Mouse (Mus musculus) left cerebral cortex, postnatal 25 days (tissue): Measurements from ENCODE around the gene Arl4d. TPM values are rescaled to one million over a fixed set of nuclear protein-coding genes. Genes with fewer than 3 reads are reported as not detected.
A peak's percentile ranks its signal among the peaks of the same experiment; 100 is the strongest.

Source experiments
- DNase-seq, 2 experiments: peaks; one replicate each; pipeline ENCODE4 v3.0.0; 2022; ENCODE audit warnings: low spot score in 2 of 2, mixed read lengths in 1 of 2
- intact Hi-C: fragments of 180-260 bp; cut with DNase I; formaldehyde crosslinking; loops from one replicate; pipeline ENCODE4 v1.15.1; 2025
- total RNA-seq, 2 experiments: library from RNA; stranded (reverse); gene quantifications; 2 replicates each; pipeline ENCODE4 v1.2.3; 2021

Gene Arl4d
- total RNA-seq, 2 experiments from 2014 or later: 23.9 to 32.1 TPM

- peak; percentile 78 to 96 for DNase-seq
- intact Hi-C loops: loop anchor here (1.0 kb wide), 1 partner anchor 14 kb away; no protein-coding TSS in a partner anchor
Observed at GRCm38 (mm10) chr11:101673010-101673642, 7.8 kb downstream of the Arl4d start.

DNA sequence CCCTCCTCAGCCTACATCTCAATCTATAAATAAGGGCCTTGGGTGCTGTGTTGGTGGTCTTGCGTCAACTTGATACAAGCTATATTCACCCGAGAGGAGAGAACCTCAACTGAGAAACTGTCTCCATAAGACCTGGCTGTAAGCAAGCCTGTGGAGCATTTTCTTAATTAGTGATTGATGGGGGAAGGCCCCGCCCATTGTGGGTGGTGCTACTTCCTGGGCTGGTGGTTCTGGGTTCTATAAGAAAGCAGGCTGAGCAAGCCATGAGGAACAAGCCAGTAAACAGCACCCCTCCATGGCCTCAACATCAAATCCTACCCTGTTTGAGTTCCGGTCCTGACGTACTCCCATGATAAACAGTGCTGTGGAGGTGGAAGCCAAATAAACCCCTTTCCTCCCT, 8.8 kb downstream of the Arl4d start:
- intact Hi-C loops: no loop called here
- no peak for DNase-seq

DNA sequence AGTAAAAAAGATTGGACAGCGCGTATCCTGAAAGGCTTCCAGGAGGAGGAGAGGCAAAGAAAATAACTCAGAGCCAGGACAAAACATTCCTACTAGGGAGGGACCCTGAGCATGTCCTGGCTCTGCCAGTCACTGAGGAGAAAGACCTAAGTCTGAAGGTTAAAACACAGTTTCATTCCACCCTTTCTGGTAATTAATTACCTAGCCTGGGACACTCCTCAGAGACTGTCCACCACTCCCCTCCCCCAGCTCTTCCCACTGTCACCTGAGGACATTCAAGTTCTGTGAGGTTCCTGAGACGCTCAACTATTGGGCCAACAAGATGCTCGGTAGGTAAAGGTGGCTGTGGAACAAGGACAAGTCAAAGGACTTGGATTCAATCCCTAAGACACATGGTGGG, 10.0 kb downstream of the Arl4d start:
- intact Hi-C loops: no loop called here
- DNase-seq: no peak

DNA sequence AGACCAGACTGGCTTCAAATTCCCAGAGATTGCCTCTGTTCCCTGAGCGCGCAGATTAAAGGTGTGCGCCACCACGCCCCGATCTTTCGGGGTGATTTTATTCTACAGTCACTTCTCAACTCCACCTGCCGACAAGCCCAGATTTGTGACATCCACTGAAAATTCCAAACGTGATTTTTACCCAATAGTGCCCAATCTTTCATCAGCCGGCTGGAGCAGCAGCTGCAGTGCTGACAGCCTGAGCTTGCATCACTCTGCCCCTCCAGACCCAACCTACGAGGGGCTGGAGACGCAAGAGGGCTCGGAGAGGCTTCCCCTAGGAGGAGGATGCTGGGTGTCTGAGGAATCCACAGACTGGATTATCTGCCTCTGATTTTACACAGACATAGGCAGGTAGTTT, 12.3 kb downstream of the Arl4d start:
- no peak for DNase-seq
- intact Hi-C loops: no loop called here

GRCm38 (mm10) chr11:101678770-101679169, 13.4 kb downstream of the Arl4d start:
- no peak for DNase-seq
- intact Hi-C loops: no loop called here

DNA sequence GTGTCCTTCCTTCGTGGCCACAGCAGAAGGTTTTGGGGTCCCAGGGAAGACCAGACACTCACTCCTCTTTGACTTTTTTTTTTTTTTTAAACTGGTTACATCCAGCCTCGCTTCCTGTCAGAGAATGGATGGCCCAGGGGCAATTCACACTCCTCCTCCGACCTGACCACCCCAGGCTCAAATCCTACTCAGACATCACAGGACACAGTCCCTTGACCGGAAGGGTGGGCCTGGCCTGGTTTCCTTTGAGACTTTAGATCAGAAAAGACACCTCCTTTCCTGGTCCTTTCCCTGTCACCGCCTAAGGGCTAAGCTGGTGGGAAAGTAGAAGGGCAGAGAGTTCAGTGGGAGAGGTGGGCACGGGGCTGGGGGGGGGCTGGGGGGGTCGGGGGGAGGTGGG, 14.6 kb downstream of the Arl4d start:
- DNase-seq: no peak
- intact Hi-C loops: no loop called here

DNA sequence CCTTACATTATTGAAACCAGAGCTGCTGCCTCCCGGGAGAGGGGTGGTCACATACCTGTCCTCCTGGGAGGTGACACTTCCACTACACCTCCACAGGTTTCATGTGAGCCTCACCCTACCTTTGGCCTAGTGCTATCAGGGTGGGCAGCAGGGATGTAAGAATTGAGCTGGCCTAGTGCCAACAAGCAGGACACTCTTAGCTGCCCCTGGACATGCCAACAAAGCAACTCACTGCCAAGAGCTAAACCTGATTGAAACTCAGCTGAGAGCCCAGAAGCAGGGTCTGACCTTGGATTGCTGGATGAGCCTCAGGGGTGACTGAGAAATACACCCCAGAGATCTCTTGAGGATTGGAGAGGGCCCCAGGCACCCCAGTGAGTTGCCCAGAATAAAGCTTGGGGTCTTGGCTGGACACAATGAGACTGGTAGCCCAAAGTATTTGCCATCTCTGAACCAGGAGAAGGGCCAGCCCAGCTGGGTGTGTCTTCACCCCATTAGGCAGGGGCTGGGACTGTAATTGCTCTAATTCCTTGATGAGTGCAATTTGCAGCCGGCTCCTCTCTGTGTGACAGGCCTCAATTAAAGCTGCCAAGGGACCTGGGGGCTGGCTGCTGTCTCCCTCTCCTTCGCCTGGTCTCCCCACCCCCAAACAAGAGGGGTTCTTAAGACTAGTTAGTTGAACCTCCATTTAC, 15.4 kb downstream of the Arl4d start:
- intact Hi-C loops: no loop called here
- no peak for DNase-seq

GRCm38 (mm10) chr11:101681968-101682367, 16.6 kb downstream of the Arl4d start:
- DNase-seq: no peak
- intact Hi-C loops: no loop called here

- no peak for DNase-seq
- intact Hi-C loops: no loop called here
Observed at GRCm38 (mm10) chr11:101682410-101682960, 17.1 kb downstream of the Arl4d start.

GRCm38 (mm10) chr11:101687351-101688301, 22.3 kb downstream of the Arl4d start:
- DNase-seq: peak; percentile 85 to 98
- intact Hi-C loops: loop anchor here (1.0 kb wide), 2 partner anchors 14 to 22 kb away; partner anchors contain the start of gene Arl4d

DNA sequence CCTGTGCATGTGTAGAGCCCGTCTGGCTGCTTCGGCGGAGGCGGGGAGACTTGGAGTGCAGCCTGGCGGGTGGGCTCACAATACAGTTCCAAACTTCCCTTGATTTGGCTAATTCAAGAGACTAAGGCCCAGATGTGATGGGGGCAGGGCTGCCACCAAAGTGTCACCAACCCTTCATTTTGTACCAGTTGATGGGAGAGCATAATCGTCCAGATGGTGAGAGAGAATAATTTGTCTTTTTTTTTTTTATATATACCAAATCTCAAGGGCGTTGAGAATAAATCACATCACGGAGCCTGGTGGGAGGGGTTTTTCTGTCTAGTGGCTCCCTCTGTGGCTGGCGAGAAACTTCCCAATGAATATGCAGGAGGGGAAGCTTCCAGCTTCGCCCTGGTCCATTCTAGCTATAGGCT, 24.4 kb downstream of the Arl4d start:
- peak; percentile 68 to 90 for DNase-seq
- intact Hi-C loops: loop anchor here (5.0 kb wide), 1 partner anchor 38 kb away; no protein-coding TSS in a partner anchor

GRCm38 (mm10) chr11:101690326-101690725, 25.0 kb downstream of the Arl4d start:
- DNase-seq: peak in 1 of 2 experiments; percentile 54
- intact Hi-C loops: loop anchor here (5.0 kb wide), 1 partner anchor 37 kb away; no protein-coding TSS in a partner anchor

DNA sequence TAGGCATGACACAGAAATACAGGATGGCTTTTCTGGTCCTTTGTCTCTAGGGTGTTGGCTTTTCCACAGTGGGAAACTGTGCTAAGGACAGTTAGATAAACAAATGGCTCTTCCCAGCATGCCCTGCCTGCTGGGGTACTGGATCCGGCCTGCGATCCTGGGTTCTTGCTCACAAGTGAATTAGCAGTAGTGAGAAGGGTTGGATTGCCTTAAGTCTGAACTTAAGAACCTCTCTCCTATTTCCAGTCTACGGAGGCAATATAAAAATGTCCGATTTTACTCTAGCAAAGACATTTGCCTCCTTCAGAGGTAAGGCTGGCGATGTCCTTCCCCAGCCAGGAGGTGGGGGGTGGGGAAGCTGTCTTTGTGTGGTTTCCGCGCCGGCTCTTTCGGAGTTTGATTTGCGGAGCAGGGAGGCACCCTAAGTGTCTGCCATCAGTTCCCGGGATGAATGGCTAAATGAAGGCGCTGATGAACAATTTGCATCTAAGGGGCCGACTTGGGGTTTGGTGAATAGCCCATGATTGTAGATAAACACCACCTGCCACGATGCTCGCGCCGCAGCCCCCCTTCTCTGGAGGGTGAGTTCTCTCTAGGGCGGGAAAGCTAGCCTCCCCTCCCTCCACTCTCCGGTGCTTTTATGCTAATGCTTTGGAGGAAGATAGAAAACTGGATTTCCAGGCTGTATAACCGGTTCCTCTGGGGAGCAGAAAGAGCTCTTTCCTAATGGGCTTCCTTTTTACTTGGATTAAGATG, 30.7 kb downstream of the Arl4d start:
- intact Hi-C loops: no loop called here

GRCm38 (mm10) chr11:101697156-101697861, 32.0 kb downstream of the Arl4d start:
- DNase-seq: no peak
- intact Hi-C loops: no loop called here

More for the DNA sequence above, 30.7 kb downstream of the Arl4d start:
- DNase-seq: peak in 1 of 2 experiments; percentile 50

GRCm38 (mm10) chr11:101698114-101698513, 32.8 kb downstream of the Arl4d start:
- intact Hi-C loops: no loop called here

DNA sequence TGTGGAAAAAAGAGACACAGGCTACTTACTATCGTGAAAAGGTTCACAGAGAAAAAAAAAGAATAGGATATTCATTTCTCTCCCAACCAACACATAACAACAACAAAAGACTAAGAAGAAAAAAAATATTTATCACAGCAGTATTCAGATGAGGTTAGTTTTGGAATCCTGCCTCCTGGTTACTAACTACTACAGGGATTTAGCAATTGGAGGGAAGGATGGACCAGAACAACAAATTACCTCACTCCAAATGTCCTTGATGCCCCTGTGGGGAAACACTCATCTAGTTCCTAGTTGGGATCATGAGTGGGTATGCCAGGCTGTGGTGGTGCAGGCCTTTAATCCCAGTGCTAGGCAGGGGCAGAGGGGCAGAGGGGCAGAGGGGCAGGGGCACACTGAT, 34.2 kb downstream of the Arl4d start:
- intact Hi-C loops: no loop called here

More at GRCm38 (mm10) chr11:101698114-101698513, 32.8 kb downstream of the Arl4d start:
- no peak for DNase-seq

DNA sequence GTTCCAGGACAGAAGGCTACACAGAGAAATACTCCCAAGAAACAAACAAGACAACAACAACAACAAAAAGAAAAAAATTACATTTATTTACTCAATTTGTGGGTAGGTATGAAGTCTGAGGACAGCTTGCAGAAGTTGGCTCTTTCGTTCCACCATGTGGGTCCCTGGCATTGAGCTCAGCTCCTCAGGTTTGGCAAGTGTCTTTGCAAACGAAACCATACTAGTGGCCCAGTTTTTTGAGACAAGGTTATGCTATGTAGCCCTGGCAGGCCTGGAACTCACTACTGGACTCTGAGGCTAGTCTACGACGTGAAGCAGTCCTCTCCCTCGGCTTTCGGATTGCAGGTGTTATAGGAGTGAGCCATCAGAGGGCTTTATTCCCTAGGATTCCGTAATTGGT, 34.6 kb downstream of the Arl4d start:
- intact Hi-C loops: no loop called here
- DNase-seq: no peak

More for the DNA sequence above, 34.2 kb downstream of the Arl4d start:
- DNase-seq: no peak

GRCm38 (mm10) chr11:101700446-101700845, 35.1 kb downstream of the Arl4d start:
- intact Hi-C loops: no loop called here
- DNase-seq: no peak
